Mouse (Mus musculus): ENCODE measurements at regions not wholly inside any gene's neighbourhood (a gene's known extent, or its start where the extent isn't known, plus 50 kb on each side); places are given as distances from the start of the nearest gene placed in this dataset.

DNA sequence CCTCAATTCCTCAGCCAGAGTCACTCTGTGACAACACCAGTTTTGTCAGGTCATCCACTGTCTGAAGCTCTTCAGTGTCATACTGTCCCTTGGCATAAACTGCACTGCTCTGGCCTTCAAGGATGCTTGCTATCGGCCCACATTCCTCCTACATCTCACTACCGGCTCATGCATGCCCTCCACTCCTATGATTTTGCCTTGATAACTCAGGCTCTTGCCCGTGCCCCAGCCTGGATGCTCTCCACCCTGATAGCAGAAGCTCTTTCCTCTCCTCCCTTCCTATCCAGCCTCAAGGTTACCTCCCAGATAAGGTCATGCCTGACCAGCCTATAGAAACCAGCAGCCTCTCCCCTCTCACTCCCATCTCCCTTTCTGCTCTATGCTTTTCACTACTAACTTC is 74.8 kb downstream of the Sox4 start:
- no peaks in the 10 kb centered on the region for H3K27me3 ChIP-seq (replicated peaks; ENCODE audit: control insufficient read depth, insufficient read depth, low read length)
- ATAC-seq (ENCODE audit: low read depth) (no peak), DNase-seq (ENCODE audit: low spot score) (no peak)
- H3K36me3 ChIP-seq (ENCODE audit: control insufficient read depth, insufficient read depth, low read length) = 0 out of 2 replicates have a peak, but pooled peaks cover 12% of the 10 kb centered on the region
- no peak overlapping the region for H3K4me2 ChIP-seq (ENCODE audit: low read depth, low read length)
- H3K4me3 ChIP-seq (ENCODE audit: low read depth, low read length) = no peak overlapping the region
- no peak overlapping the region for H3K9ac ChIP-seq (ENCODE audit: low read depth, low read length)
- H3K27ac ChIP-seq (replicated peaks; ENCODE audit: low read depth, low read length) = no peak overlapping the region
- H3K9me3 ChIP-seq (ENCODE audit: control insufficient read depth, low read length) = no peaks in the 10 kb centered on the region
- peaks cover 29% of the 10 kb centered on the region for H3K4me1 ChIP-seq (ENCODE audit: control insufficient read depth, insufficient read depth, low read length)
- WGBS = 75% methylated on average over 3 of the region's 3 CpGs

DNA sequence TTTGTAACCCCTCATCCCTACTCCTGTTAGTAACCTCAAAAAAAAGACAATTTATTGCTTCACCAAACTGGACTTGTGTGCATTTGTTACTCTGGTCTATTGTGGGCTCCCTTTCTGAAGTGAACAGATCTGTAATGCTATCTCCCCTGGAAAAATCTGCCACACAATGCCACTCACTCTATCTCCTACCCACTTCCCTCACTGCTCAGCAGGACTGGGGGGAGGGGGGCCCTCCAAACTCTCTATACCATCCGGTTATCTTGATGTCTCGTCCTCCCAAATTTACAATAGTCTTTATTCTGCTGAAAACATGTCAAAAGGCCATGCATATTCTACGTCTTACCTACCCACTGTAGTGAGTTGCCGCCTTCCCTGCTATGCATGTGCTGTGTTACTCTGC is 76.7 kb downstream of the Sox4 start:
- no peak for ATAC-seq (ENCODE audit: low read depth)
- no peaks in the 10 kb centered on the region for H3K9me3 ChIP-seq (ENCODE audit: control insufficient read depth, low read length)
- no peaks in the 10 kb centered on the region for H3K27me3 ChIP-seq (replicated peaks; ENCODE audit: control insufficient read depth, insufficient read depth, low read length)
- H3K4me3 ChIP-seq (ENCODE audit: low read depth, low read length) = no peak overlapping the region
- no peak for DNase-seq (ENCODE audit: low spot score)
- H3K4me2 ChIP-seq (ENCODE audit: low read depth, low read length) = no peak overlapping the region
- 73% methylated on average over 4 of the region's 4 CpGs for WGBS
- peaks cover 28% of the 10 kb centered on the region; the same call in 1 of the 2 replicates for H3K36me3 ChIP-seq (ENCODE audit: control insufficient read depth, insufficient read depth, low read length)
- peaks cover 17% of the 10 kb centered on the region for H3K4me1 ChIP-seq (ENCODE audit: control insufficient read depth, insufficient read depth, low read length)
- no peak overlapping the region for H3K27ac ChIP-seq (replicated peaks; ENCODE audit: low read depth, low read length)
- no peak overlapping the region for H3K9ac ChIP-seq (ENCODE audit: low read depth, low read length)

DNA sequence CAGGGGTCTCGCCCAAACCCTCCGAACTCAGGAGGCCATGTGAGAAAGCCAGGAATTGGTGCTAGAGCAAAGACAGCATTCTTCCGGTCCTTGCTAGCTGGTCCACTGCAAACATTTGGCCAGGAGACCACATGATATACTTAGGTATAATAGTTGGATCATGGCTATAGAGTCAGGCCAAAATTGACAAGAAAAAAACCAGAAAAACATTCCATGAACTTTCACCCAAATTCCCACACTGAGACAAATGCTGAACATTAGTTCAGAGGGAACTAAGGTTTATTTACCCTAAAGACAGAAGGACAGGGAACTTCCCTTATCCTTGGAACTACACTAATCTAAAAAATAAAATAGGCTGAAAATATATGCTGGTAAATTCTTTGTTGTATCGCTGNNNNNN is 82.8 kb downstream of the Sox4 start:
- Histone ChIP-seq H3K27ac (replicated peaks; ENCODE audit: low read depth, low read length) (no peak overlapping the region), H3K36me3 (ENCODE audit: control insufficient read depth, insufficient read depth, low read length) (peaks cover 43% of the 10 kb centered on the region), H3K4me2 (ENCODE audit: low read depth, low read length) (no peak overlapping the region), H3K4me3 (ENCODE audit: low read depth, low read length) (no peak overlapping the region), H3K4me1 (ENCODE audit: control insufficient read depth, insufficient read depth, low read length) (no peaks in the 10 kb centered on the region; the same call in 1 of the 2 replicates), H3K9me3 (ENCODE audit: control insufficient read depth, low read length) (no peaks in the 10 kb centered on the region), H3K27me3 (replicated peaks; ENCODE audit: control insufficient read depth, insufficient read depth, low read length) (no peaks in the 10 kb centered on the region), H3K9ac (ENCODE audit: low read depth, low read length) (no peak overlapping the region)
- WGBS = 93% methylated on average over 4 of the region's 4 CpGs
- no peak for ATAC-seq (ENCODE audit: low read depth)
- no peak for DNase-seq (ENCODE audit: low spot score)

DNA sequence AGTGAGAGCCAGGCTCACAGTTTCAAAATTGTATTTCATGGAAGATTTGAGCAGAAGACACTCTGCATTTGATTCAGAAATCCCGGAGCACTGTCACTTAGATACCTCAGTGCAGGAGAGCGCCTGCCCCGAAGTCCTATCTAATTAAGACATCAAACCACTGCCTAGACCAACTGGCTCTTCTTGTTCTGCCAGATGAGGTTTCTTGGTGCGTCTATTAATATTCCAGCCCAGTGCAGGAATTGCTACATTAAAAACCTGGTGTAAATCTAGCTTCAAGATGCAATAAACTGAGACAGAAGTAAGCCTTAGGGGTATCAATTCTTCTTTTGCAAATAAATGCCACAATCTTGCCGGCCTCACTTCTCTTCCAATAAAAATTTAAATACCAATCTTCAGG is 86.3 kb downstream of the Sox4 start:
- peak; percentile 60; the same call in 1 of the 2 replicates for ATAC-seq (ENCODE audit: low read depth)
- Histone ChIP-seq H3K27me3 (replicated peaks; ENCODE audit: control insufficient read depth, insufficient read depth, low read length) (no peaks in the 10 kb centered on the region), H3K4me1 (ENCODE audit: control insufficient read depth, insufficient read depth, low read length) (no peaks in the 10 kb centered on the region; the same call in 1 of the 2 replicates), H3K9ac (ENCODE audit: low read depth, low read length) (no peak overlapping the region), H3K4me3 (ENCODE audit: low read depth, low read length) (no peak overlapping the region), H3K9me3 (ENCODE audit: control insufficient read depth, low read length) (peaks cover 6% of the 10 kb centered on the region), H3K36me3 (ENCODE audit: control insufficient read depth, insufficient read depth, low read length) (peaks cover 34% of the 10 kb centered on the region), H3K27ac (replicated peaks; ENCODE audit: low read depth, low read length) (no peak overlapping the region), H3K4me2 (ENCODE audit: low read depth, low read length) (no peak overlapping the region)
- peak; percentile 81 for DNase-seq (ENCODE audit: low spot score)
- 54% methylated on average over 5 of the region's 5 CpGs for WGBS

DNA sequence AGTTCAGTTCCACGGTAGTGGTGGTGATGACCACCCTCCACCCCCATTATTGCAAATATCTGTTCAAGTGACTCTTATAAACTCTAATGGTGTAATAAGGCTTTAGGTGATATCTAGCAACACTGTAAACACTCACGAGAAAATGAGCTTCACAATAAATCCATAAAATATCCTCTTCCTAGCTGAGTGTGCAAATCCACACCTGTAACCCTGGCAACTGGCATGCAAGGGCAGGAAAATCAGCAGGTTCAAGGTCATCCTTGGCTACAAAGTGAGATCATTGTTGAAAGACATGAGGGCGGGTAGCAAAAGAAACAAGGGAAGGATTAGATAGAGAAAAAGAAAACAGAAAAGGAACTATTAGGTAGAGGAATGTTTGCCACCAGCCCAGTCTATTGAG is 86.8 kb downstream of the Sox4 start:
- no peaks in the 10 kb centered on the region for H3K27me3 ChIP-seq (replicated peaks; ENCODE audit: control insufficient read depth, insufficient read depth, low read length)
- H3K27ac ChIP-seq (replicated peaks; ENCODE audit: low read depth, low read length) = no peak overlapping the region
- H3K4me3 ChIP-seq (ENCODE audit: low read depth, low read length) = no peak overlapping the region
- DNase-seq (ENCODE audit: low spot score) (no peak), ATAC-seq (ENCODE audit: low read depth) (no peak)
- WGBS = 71% methylated on average over 3 of the region's 3 CpGs
- H3K36me3 ChIP-seq (ENCODE audit: control insufficient read depth, insufficient read depth, low read length) = peaks cover 30% of the 10 kb centered on the region
- H3K4me2 ChIP-seq (ENCODE audit: low read depth, low read length) = no peak overlapping the region
- H3K4me1 ChIP-seq (ENCODE audit: control insufficient read depth, insufficient read depth, low read length) = no peaks in the 10 kb centered on the region; the same call in 1 of the 2 replicates
- peaks cover 6% of the 10 kb centered on the region for H3K9me3 ChIP-seq (ENCODE audit: control insufficient read depth, low read length)
- H3K9ac ChIP-seq (ENCODE audit: low read depth, low read length) = no peak overlapping the region

DNA sequence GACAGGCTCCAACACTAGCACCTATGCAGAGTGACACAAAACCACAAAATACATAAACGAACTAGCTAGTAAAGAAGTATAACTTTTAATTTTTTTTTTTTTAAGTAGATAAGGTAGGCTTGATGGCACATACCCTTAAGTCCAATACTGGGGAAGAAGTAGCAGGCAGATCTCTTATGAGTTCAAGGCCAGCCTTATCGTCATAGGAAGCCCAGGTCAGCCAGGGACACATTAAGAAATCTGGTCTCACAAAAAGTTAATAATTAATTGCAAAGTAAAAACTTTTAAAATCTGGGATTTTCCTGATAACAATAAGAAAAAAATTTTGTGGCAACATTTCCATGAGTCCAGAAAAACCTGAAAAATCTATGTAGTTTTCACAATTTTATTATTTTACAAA is 92.9 kb downstream of the Sox4 start:
- no peak overlapping the region for H3K4me2 ChIP-seq (ENCODE audit: low read depth, low read length)
- no peak for DNase-seq (ENCODE audit: low spot score)
- H3K4me3 ChIP-seq (ENCODE audit: low read depth, low read length) = no peak overlapping the region
- no peak overlapping the region for H3K9ac ChIP-seq (ENCODE audit: low read depth, low read length)
- peaks cover 6% of the 10 kb centered on the region for H3K9me3 ChIP-seq (ENCODE audit: control insufficient read depth, low read length)
- H3K4me1 ChIP-seq (ENCODE audit: control insufficient read depth, insufficient read depth, low read length) = no peaks in the 10 kb centered on the region
- no peaks in the 10 kb centered on the region for H3K27me3 ChIP-seq (replicated peaks; ENCODE audit: control insufficient read depth, insufficient read depth, low read length)
- WGBS = 82% methylated on average over 2 of the region's 2 CpGs
- peaks cover 14% of the 10 kb centered on the region for H3K36me3 ChIP-seq (ENCODE audit: control insufficient read depth, insufficient read depth, low read length)
- ATAC-seq (ENCODE audit: low read depth) = no peak
- no peak overlapping the region for H3K27ac ChIP-seq (replicated peaks; ENCODE audit: low read depth, low read length)

DNA sequence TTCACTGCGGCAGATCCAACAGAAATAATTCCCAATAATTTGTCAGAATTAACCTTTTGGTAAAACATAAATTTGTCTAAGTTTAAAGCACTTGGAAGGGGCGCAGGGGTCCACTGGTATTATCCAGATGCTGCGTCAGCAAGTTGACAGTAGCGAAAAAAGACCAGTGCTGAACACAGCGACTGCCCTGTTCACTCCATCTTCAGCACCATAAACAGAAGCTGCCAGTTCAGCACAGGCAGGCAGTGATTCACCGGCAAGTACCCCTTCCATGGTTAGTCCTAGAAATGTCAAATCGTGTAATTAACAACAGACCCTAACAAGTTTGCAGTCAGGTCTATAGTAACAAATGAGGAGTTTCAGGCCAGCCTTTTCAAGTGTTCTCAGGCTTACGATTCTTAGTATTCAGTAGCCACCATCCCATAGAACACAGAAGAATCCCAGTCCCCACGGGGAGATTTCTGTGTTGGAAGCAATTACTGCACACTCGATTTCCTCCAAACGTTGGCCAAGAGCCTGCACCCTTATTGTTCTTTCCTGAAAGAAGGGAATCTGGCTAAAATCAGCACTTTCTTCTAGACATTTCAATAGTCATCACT is 93.6 kb downstream of the Sox4 start:
- no peak overlapping the region for H3K4me2 ChIP-seq (ENCODE audit: low read depth, low read length)
- H3K9me3 ChIP-seq (ENCODE audit: control insufficient read depth, low read length) = peaks cover 6% of the 10 kb centered on the region
- DNase-seq (ENCODE audit: low spot score) = no peak
- H3K27me3 ChIP-seq (replicated peaks; ENCODE audit: control insufficient read depth, insufficient read depth, low read length) = no peaks in the 10 kb centered on the region
- H3K4me1 ChIP-seq (ENCODE audit: control insufficient read depth, insufficient read depth, low read length) = no peaks in the 10 kb centered on the region
- no peak overlapping the region for H3K27ac ChIP-seq (replicated peaks; ENCODE audit: low read depth, low read length)
- H3K9ac ChIP-seq (ENCODE audit: low read depth, low read length) = no peak overlapping the region
- 40% methylated on average over 11 of the region's 11 CpGs for WGBS
- no peak for ATAC-seq (ENCODE audit: low read depth)
- H3K36me3 ChIP-seq (ENCODE audit: control insufficient read depth, insufficient read depth, low read length) = peaks cover 9% of the 10 kb centered on the region; the same call in 1 of the 2 replicates
- H3K4me3 ChIP-seq (ENCODE audit: low read depth, low read length) = no peak overlapping the region

DNA sequence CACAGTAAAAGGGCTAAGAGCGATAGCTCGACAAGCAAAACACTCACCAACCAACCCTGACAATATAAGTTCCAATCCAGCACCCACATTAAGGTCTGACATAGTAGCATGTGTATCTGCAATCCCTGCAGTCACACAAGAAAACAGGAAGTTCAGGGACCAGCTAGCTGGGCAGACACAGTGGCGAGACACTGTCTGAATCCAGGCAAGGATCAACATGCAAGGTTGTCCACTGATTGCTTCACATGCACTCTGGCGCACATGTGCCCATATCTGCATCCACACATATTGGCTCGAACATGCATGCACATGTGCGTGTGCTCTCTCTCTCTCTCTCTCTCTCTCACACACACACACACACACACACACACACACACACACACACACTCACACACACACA is 95.5 kb downstream of the Sox4 start:
- H3K9me3 ChIP-seq (ENCODE audit: control insufficient read depth, low read length) = peaks cover 6% of the 10 kb centered on the region
- no peak for DNase-seq (ENCODE audit: low spot score)
- no peak overlapping the region for H3K27ac ChIP-seq (replicated peaks; ENCODE audit: low read depth, low read length)
- no peaks in the 10 kb centered on the region for H3K27me3 ChIP-seq (replicated peaks; ENCODE audit: control insufficient read depth, insufficient read depth, low read length)
- peaks cover 4% of the 10 kb centered on the region; the same call in 1 of the 2 replicates for H3K36me3 ChIP-seq (ENCODE audit: control insufficient read depth, insufficient read depth, low read length)
- H3K4me3 ChIP-seq (ENCODE audit: low read depth, low read length) = no peak overlapping the region
- H3K4me2 ChIP-seq (ENCODE audit: low read depth, low read length) = no peak overlapping the region
- 90% methylated on average over 6 of the region's 6 CpGs for WGBS
- no peak overlapping the region for H3K9ac ChIP-seq (ENCODE audit: low read depth, low read length)
- no peaks in the 10 kb centered on the region for H3K4me1 ChIP-seq (ENCODE audit: control insufficient read depth, insufficient read depth, low read length)
- ATAC-seq (ENCODE audit: low read depth) = no peak

DNA sequence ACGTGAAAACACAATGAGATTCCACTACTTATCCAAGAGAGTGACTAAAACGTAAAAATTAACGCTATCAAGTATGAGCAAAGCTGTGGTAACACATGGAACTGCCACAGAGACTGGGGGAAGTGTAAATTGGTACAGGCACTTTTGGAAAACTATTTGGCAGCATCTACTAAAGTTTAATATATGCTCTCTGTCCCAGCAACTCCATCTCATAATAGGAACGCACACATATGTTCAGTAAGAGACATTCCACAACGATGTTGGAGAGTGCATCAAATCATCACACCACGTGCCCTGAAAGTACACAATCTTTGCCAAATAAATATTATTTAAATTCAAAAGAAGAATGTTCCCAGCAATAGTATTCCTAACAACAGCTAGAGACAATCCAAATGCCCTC is 96.3 kb downstream of the Sox4 start:
- no peak for ATAC-seq (ENCODE audit: low read depth)
- WGBS = 82% methylated on average over 6 of the region's 6 CpGs

More for the DNA sequence above, 96.3 kb downstream of the Sox4 start:
- no peak overlapping the region for H3K9ac ChIP-seq (ENCODE audit: low read depth, low read length)
- H3K27ac ChIP-seq (replicated peaks; ENCODE audit: low read depth, low read length) = no peak overlapping the region
- DNase-seq (ENCODE audit: low spot score) = no peak
- H3K27me3 ChIP-seq (replicated peaks; ENCODE audit: control insufficient read depth, insufficient read depth, low read length) = no peaks in the 10 kb centered on the region
- no peak overlapping the region for H3K4me3 ChIP-seq (ENCODE audit: low read depth, low read length)
- no peaks in the 10 kb centered on the region; the same call in 1 of the 2 replicates for H3K36me3 ChIP-seq (ENCODE audit: control insufficient read depth, insufficient read depth, low read length)
- H3K4me1 ChIP-seq (ENCODE audit: control insufficient read depth, insufficient read depth, low read length) = no peaks in the 10 kb centered on the region
- H3K4me2 ChIP-seq (ENCODE audit: low read depth, low read length) = no peak overlapping the region
- H3K9me3 ChIP-seq (ENCODE audit: control insufficient read depth, low read length) = peaks cover 8% of the 10 kb centered on the region; the same call in 1 of the 2 replicates

Data from embryonic facial prominence, embryonic 14.5 days (tissue).